Mouse (Mus musculus) hindbrain, embryonic 13.5 days (tissue): ENCODE results near the gene Acd. TPM values are rescaled to one million over a fixed set of nuclear protein-coding genes. Genes with fewer than 3 reads are reported as not detected.

Experiments
- ATAC-seq: fragments of 200-750 bp; cut with Nextera tagmentation; 2 replicates; pipeline ENCODE4 v1.8.0; 2017; ENCODE audit warnings: moderate TSS enrichment; ENCODE audit not compliant: low FRiP score
- H3K27ac ChIP-seq: fragments of 300-500 bp; sonication (generic); 2 replicates; pipeline ENCODE4 v1.5.1; 2015; ENCODE audit warnings: inconsistent platforms, mild to moderate bottlenecking, moderate library complexity
- H3K27me3 ChIP-seq: fragments of 300-500 bp; sonication (generic); 2 replicates; pipeline ENCODE4 v1.6.1; 2015; ENCODE audit warnings: mild to moderate bottlenecking, inconsistent platforms
- H3K36me3 ChIP-seq: fragments of 300-500 bp; sonication (generic); 2 replicates; pipeline ENCODE4 v1.6.1; 2015; ENCODE audit warnings: mild to moderate bottlenecking, inconsistent platforms
- H3K4me1 ChIP-seq: fragments of 300-500 bp; sonication (generic); replicated peaks from 2 replicates; pipeline ENCODE4 v1.6.1; 2015; ENCODE audit warnings: inconsistent platforms
- H3K4me2 ChIP-seq: fragments of 300-500 bp; sonication (generic); 2 replicates; pipeline ENCODE4 v1.6.1; 2015; ENCODE audit warnings: inconsistent platforms, mild to moderate bottlenecking, moderate library complexity
- H3K4me3 ChIP-seq: fragments of 300-500 bp; sonication (generic); 2 replicates; pipeline ENCODE4 v1.5.1; 2015; ENCODE audit warnings: mild to moderate bottlenecking, inconsistent platforms
- H3K9ac ChIP-seq: fragments of 300-500 bp; sonication (generic); 2 replicates; pipeline ENCODE4 v1.6.1; 2015; ENCODE audit warnings: mild to moderate bottlenecking, inconsistent platforms
- H3K9me3 ChIP-seq: fragments of 300-500 bp; sonication (generic); 2 replicates; pipeline ENCODE4 v1.6.1; 2016; ENCODE audit warnings: inconsistent platforms
- WGBS: fragments of 180-500 bp; shearing (Covaris S2); methylation state at CpG from one replicate; pipeline ENCODE4 v1.1.7; 2015; 5-methylcytosine and 5-hydroxymethylcytosine counted together
- polyA plus RNA-seq: library from polyadenylated mRNA; unstranded; fragments of >200 nt; fragmentation: Nextera tagmentation; extraction: Ambion mirVana; gene quantifications from 2 replicates; pipeline ENCODE4 v1.2.1, GENCODE M21; 2015

Gene Acd
- 93.0 and 95.2 TPM in 2 replicates for polyA plus RNA-seq

- under 1% methylated on average over 60 of the region's 60 CpGs for WGBS
Observed at GRCm38 (mm10) chr8:105700966-105701824, at the start of gene Acd, which contains the start of gene Pard6a. Gene Acd, minus strand, starts transcription at chr8:105701102. Gene Pard6a, plus strand, starts transcription at chr8:105701148.

GRCm38 (mm10) chr8:105750606-105751005 lies 49.7 kb upstream of the Acd start:
- H3K27ac ChIP-seq = peak overlapping the region; percentile 72
- ATAC-seq = peak; percentile 36; the same call in 1 of the 2 replicates
- no peaks in the 10 kb centered on the region for H3K27me3 ChIP-seq
- H3K4me2 ChIP-seq = peak overlapping the region; percentile 40
- no peaks in the 10 kb centered on the region for H3K9me3 ChIP-seq
- H3K9ac ChIP-seq = peak overlapping the region; percentile 58; the same call in 1 of the 2 replicates
- H3K36me3 ChIP-seq = peaks cover 4% of the 10 kb centered on the region; the same call in 1 of the 2 replicates
- WGBS = 15% methylated on average over 11 of the region's 11 CpGs
- H3K4me1 ChIP-seq = peaks cover 68% of the 10 kb centered on the region
- H3K4me3 ChIP-seq = peak overlapping the region; percentile 16

More at GRCm38 (mm10) chr8:105700966-105701824, at the start of gene Acd, which contains the start of gene Pard6a:
- Histone ChIP-seq H3K4me1 (peaks cover 28% of the 10 kb centered on the region), H3K9me3 (no peaks in the 10 kb centered on the region), H3K27ac (peak within 1 kb of the TSS; percentile 94), H3K9ac (peak within 1 kb of the TSS; percentile 82), H3K36me3 (peaks cover 48% of the 10 kb centered on the region), H3K27me3 (no peaks in the 10 kb centered on the region), H3K4me3 (peak within 1 kb of the TSS; percentile 71), H3K4me2 (peak within 1 kb of the TSS; percentile 95)
- ATAC-seq = peak; percentile 77

- no peaks in the 10 kb centered on the region for H3K27me3 ChIP-seq
- H3K9ac ChIP-seq = no peak overlapping the region
- 91% methylated on average over 4 of the region's 4 CpGs for WGBS
- no peak overlapping the region for H3K27ac ChIP-seq
- H3K4me1 ChIP-seq = peaks cover 10% of the 10 kb centered on the region
- H3K36me3 ChIP-seq = peaks cover 5% of the 10 kb centered on the region; the same call in 1 of the 2 replicates
- H3K4me3 ChIP-seq = no peak overlapping the region
- ATAC-seq = no peak
- H3K9me3 ChIP-seq = no peaks in the 10 kb centered on the region
- H3K4me2 ChIP-seq = no peak overlapping the region
Observed at GRCm38 (mm10) chr8:105743301-105743700, 42.4 kb upstream of the Acd start.

- Histone ChIP-seq H3K4me1 (no peaks in the 10 kb centered on the region; the same call in 1 of the 2 replicates), H3K9ac (no peak overlapping the region), H3K9me3 (no peaks in the 10 kb centered on the region), H3K36me3 (peaks cover 9% of the 10 kb centered on the region; the same call in 1 of the 2 replicates), H3K4me2 (no peak overlapping the region), H3K27me3 (no peaks in the 10 kb centered on the region), H3K4me3 (no peak overlapping the region), H3K27ac (no peak overlapping the region)
- ATAC-seq = no peak
- 95% methylated on average over 5 of the region's 5 CpGs for WGBS
Observed at GRCm38 (mm10) chr8:105739216-105739615, 38.3 kb upstream of the Acd start.

- Histone ChIP-seq H3K4me2 (no peak overlapping the region), H3K9ac (no peak overlapping the region), H3K27ac (no peak overlapping the region), H3K27me3 (no peaks in the 10 kb centered on the region), H3K9me3 (no peaks in the 10 kb centered on the region), H3K4me3 (no peak overlapping the region), H3K36me3 (peaks cover 29% of the 10 kb centered on the region), H3K4me1 (no peaks in the 10 kb centered on the region; the same call in 1 of the 2 replicates)
- WGBS = 95% methylated on average over 5 of the region's 5 CpGs
- ATAC-seq = no peak
Observed at GRCm38 (mm10) chr8:105732186-105732585, 31.3 kb upstream of the Acd start.

- Histone ChIP-seq H3K9me3 (no peaks in the 10 kb centered on the region), H3K4me1 (no peaks in the 10 kb centered on the region), H3K27ac (peak overlapping the region; percentile 44; the same call in 1 of the 2 replicates), H3K4me2 (no peak overlapping the region), H3K36me3 (peaks cover 64% of the 10 kb centered on the region), H3K27me3 (no peaks in the 10 kb centered on the region), H3K9ac (no peak overlapping the region), H3K4me3 (no peak overlapping the region)
- 90% methylated on average over 18 of the region's 18 CpGs for WGBS
- ATAC-seq = no peak
Observed at GRCm38 (mm10) chr8:105727397-105728124, 26.7 kb upstream of the Acd start.

- Histone ChIP-seq H3K36me3 (peaks cover 74% of the 10 kb centered on the region), H3K4me1 (no peaks in the 10 kb centered on the region), H3K4me2 (no peak overlapping the region), H3K27me3 (no peaks in the 10 kb centered on the region), H3K9me3 (no peaks in the 10 kb centered on the region), H3K9ac (no peak overlapping the region), H3K27ac (no peak overlapping the region), H3K4me3 (no peak overlapping the region)
- WGBS = 87% methylated on average over 5 of the region's 5 CpGs
- no peak for ATAC-seq
Observed at GRCm38 (mm10) chr8:105725726-105726125, 24.8 kb upstream of the Acd start.

GRCm38 (mm10) chr8:105722861-105723260 lies 22.0 kb upstream of the Acd start:
- no peak overlapping the region for H3K4me2 ChIP-seq
- H3K27ac ChIP-seq = no peak overlapping the region
- H3K36me3 ChIP-seq = peaks cover 66% of the 10 kb centered on the region
- 88% methylated on average over 9 of the region's 9 CpGs for WGBS
- H3K4me3 ChIP-seq = no peak overlapping the region
- no peaks in the 10 kb centered on the region for H3K4me1 ChIP-seq
- H3K9me3 ChIP-seq = no peaks in the 10 kb centered on the region
- ATAC-seq = no peak
- no peak overlapping the region for H3K9ac ChIP-seq
- no peaks in the 10 kb centered on the region for H3K27me3 ChIP-seq

GRCm38 (mm10) chr8:105719637-105720036 lies 18.7 kb upstream of the Acd start:
- no peaks in the 10 kb centered on the region for H3K9me3 ChIP-seq
- no peak overlapping the region for H3K4me3 ChIP-seq
- H3K4me1 ChIP-seq = no peaks in the 10 kb centered on the region
- H3K9ac ChIP-seq = no peak overlapping the region
- H3K27ac ChIP-seq = no peak overlapping the region
- H3K27me3 ChIP-seq = no peaks in the 10 kb centered on the region
- 91% methylated on average over 4 of the region's 4 CpGs for WGBS
- no peak for ATAC-seq
- H3K4me2 ChIP-seq = no peak overlapping the region
- H3K36me3 ChIP-seq = peaks cover 68% of the 10 kb centered on the region

- no peak overlapping the region for H3K27ac ChIP-seq
- WGBS = 95% methylated on average over 15 of the region's 15 CpGs
Observed at GRCm38 (mm10) chr8:105716302-105716945, 15.5 kb upstream of the Acd start.

GRCm38 (mm10) chr8:105715042-105715441 lies 14.1 kb upstream of the Acd start:
- Histone ChIP-seq H3K9me3 (no peaks in the 10 kb centered on the region), H3K4me3 (no peak overlapping the region), H3K27me3 (no peaks in the 10 kb centered on the region), H3K27ac (peak overlapping the region; percentile 35), H3K4me1 (no peaks in the 10 kb centered on the region), H3K36me3 (peaks cover 37% of the 10 kb centered on the region), H3K9ac (no peak overlapping the region), H3K4me2 (no peak overlapping the region)
- no peak for ATAC-seq
- 81% methylated on average over 6 of the region's 6 CpGs for WGBS

More at GRCm38 (mm10) chr8:105716302-105716945, 15.5 kb upstream of the Acd start:
- ATAC-seq = no peak
- Histone ChIP-seq H3K9ac (no peak overlapping the region), H3K9me3 (no peaks in the 10 kb centered on the region), H3K4me1 (no peaks in the 10 kb centered on the region), H3K4me2 (no peak overlapping the region), H3K27me3 (no peaks in the 10 kb centered on the region), H3K36me3 (peaks cover 47% of the 10 kb centered on the region), H3K4me3 (no peak overlapping the region)

- Histone ChIP-seq H3K4me2 (no peak overlapping the region), H3K4me3 (no peak overlapping the region), H3K27ac (no peak overlapping the region), H3K9ac (no peak overlapping the region), H3K4me1 (no peaks in the 10 kb centered on the region), H3K9me3 (no peaks in the 10 kb centered on the region), H3K27me3 (no peaks in the 10 kb centered on the region), H3K36me3 (peaks cover 32% of the 10 kb centered on the region)
- ATAC-seq = 0 out of 2 replicates have a peak, but pooled peaks have one; percentile 31
- 15% methylated on average over 3 of the region's 3 CpGs for WGBS
Observed at GRCm38 (mm10) chr8:105714139-105714538, 13.2 kb upstream of the Acd start.
